Mouse (Mus musculus): Measurements from ENCODE around the gene Elf2. TPM values are rescaled to one million over a fixed set of nuclear protein-coding genes. Genes with fewer than 3 reads are reported as not detected.

The Elf2 gene
- polyA plus RNA-seq, 1 experiment from 2014 or later, result 54.0 TPM

DNA sequence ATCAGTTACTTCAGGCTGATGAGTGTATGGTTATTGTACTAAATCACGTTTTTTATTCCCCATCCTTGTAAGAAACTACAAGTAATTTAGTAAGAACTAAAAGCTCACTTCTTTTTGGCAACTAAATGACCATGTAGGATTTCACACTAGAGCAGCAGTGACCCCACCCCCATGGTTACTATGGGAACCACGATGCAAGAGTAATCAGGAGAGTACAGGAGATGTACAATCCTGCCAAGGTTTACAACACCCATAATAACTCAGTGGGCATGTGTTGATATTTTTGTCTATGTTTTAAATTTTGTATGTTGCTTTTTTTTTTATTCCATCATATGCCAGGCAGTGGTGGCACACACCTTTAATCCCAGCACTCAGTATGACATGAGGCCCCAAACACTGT lies 45.2 kb downstream of the Elf2 start:
- Histone ChIP-seq H3K27ac (replicated peaks; ENCODE audit: low read depth, low read length) (no peak overlapping the region), H3K4me1 (ENCODE audit: control insufficient read depth, insufficient read depth, low read length) (no peaks in the 10 kb centered on the region), H3K4me2 (ENCODE audit: low read depth, severe bottlenecking) (no peak overlapping the region), H3K27me3 (ENCODE audit: control insufficient read depth, insufficient read depth, low read length) (no peaks in the 10 kb centered on the region), H3K36me3 (ENCODE audit: control insufficient read depth, insufficient read depth, low read length) (peaks cover 2% of the 10 kb centered on the region; the same call in 1 of the 2 replicates), H3K9ac (ENCODE audit: low read length) (no peak overlapping the region), H3K4me3 (ENCODE audit: low read depth, low read length) (no peak overlapping the region), H3K9me3 (ENCODE audit: control insufficient read depth, low read length) (no peaks in the 10 kb centered on the region)
- ATAC-seq (ENCODE audit: insufficient number of reproducible peaks, low FRiP score, low TSS enrichment, low read depth) (no peak), DNase-seq (ENCODE audit: low spot score) (no peak)
- 76% methylated on average over 2 of the region's 2 CpGs for WGBS

DNA sequence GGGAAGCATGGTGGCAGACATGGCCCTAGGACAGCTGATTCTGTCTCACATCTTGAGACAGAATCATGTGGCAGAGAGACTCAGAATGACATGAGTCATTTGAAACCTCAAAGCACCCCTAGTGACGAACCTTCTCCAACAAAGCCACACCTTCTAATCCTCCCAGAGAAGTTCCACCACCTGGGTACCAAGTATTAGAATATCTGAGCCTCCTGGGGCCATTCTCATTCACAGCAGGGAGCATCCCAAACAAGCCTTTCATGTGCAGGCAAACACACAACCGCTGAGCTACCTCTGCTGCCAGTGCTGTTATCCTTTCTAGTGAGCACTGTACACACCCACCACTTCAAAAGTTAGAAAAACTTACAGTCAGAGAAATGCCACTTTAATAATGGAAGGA lies 46.2 kb downstream of the Elf2 start:
- Histone ChIP-seq H3K27ac (replicated peaks; ENCODE audit: low read depth, low read length) (no peak overlapping the region), H3K4me2 (ENCODE audit: low read depth, severe bottlenecking) (no peak overlapping the region), H3K9ac (ENCODE audit: low read length) (no peak overlapping the region), H3K4me3 (ENCODE audit: low read depth, low read length) (no peak overlapping the region), H3K4me1 (ENCODE audit: control insufficient read depth, insufficient read depth, low read length) (no peaks in the 10 kb centered on the region), H3K27me3 (ENCODE audit: control insufficient read depth, insufficient read depth, low read length) (no peaks in the 10 kb centered on the region), H3K9me3 (ENCODE audit: control insufficient read depth, low read length) (no peaks in the 10 kb centered on the region), H3K36me3 (ENCODE audit: control insufficient read depth, insufficient read depth, low read length) (peaks cover 2% of the 10 kb centered on the region; the same call in 1 of the 2 replicates)
- no peak for ATAC-seq (ENCODE audit: insufficient number of reproducible peaks, low FRiP score, low TSS enrichment, low read depth)
- WGBS, result 57% methylated on average over 2 of the region's 2 CpGs
- no peak for DNase-seq (ENCODE audit: low spot score)

GRCm38 (mm10) chr3:51288880-51289821 lies 51.3 kb downstream of the Elf2 start:
- Histone ChIP-seq H3K27ac (replicated peaks; ENCODE audit: low read depth, low read length) (no peak overlapping the region), H3K9ac (ENCODE audit: low read length) (no peak overlapping the region), H3K27me3 (ENCODE audit: control insufficient read depth, insufficient read depth, low read length) (no peaks in the 10 kb centered on the region), H3K4me3 (ENCODE audit: low read depth, low read length) (no peak overlapping the region), H3K36me3 (ENCODE audit: control insufficient read depth, insufficient read depth, low read length) (peaks cover 2% of the 10 kb centered on the region; the same call in 1 of the 2 replicates), H3K4me1 (ENCODE audit: control insufficient read depth, insufficient read depth, low read length) (no peaks in the 10 kb centered on the region), H3K9me3 (ENCODE audit: control insufficient read depth, low read length) (no peaks in the 10 kb centered on the region), H3K4me2 (ENCODE audit: low read depth, severe bottlenecking) (no peak overlapping the region)
- WGBS, result 60% methylated on average over 11 of the region's 11 CpGs
- ATAC-seq (ENCODE audit: insufficient number of reproducible peaks, low FRiP score, low TSS enrichment, low read depth) (peak; percentile 65; the same call in 1 of the 2 replicates), DNase-seq (ENCODE audit: low spot score) (peak; percentile 92)

- Histone ChIP-seq H3K4me2 (ENCODE audit: low read depth, severe bottlenecking) (no peak overlapping the region), H3K9ac (ENCODE audit: low read length) (no peak overlapping the region), H3K36me3 (ENCODE audit: control insufficient read depth, insufficient read depth, low read length) (no peaks in the 10 kb centered on the region), H3K9me3 (ENCODE audit: control insufficient read depth, low read length) (no peaks in the 10 kb centered on the region), H3K27ac (replicated peaks; ENCODE audit: low read depth, low read length) (no peak overlapping the region), H3K4me3 (ENCODE audit: low read depth, low read length) (no peak overlapping the region), H3K4me1 (ENCODE audit: control insufficient read depth, insufficient read depth, low read length) (no peaks in the 10 kb centered on the region), H3K27me3 (ENCODE audit: control insufficient read depth, insufficient read depth, low read length) (no peaks in the 10 kb centered on the region)
- DNase-seq (ENCODE audit: low spot score) (no peak), ATAC-seq (ENCODE audit: insufficient number of reproducible peaks, low FRiP score, low TSS enrichment, low read depth) (no peak)
- WGBS, result 85% methylated on average over 1 of the region's 1 CpGs
Measured at GRCm38 (mm10) chr3:51284375-51284774, 56.1 kb downstream of the Elf2 start.

DNA sequence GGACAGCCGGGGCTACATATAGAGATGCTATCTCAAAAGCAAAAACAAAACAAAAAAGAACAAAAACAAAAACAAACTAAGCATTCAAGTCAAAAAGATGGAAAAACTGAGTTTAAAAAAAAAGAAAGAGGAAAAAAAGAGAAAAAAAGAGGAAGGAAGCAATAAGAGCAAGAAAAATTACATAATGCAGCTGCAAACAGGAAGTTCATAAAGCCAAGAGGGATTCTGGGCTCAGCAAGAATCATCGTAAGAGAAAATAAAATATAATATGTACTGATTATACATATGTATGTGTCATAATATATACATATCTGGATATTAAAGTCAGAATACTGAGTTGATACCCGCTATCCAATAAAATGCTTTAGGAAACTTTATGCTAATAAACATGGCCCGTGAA lies 58.7 kb downstream of the Elf2 start:
- H3K27me3 ChIP-seq (ENCODE audit: control insufficient read depth, insufficient read depth, low read length), result no peaks in the 10 kb centered on the region
- no peak overlapping the region for H3K4me2 ChIP-seq (ENCODE audit: low read depth, severe bottlenecking)
- no peak overlapping the region for H3K9ac ChIP-seq (ENCODE audit: low read length)
- ATAC-seq (ENCODE audit: insufficient number of reproducible peaks, low FRiP score, low TSS enrichment, low read depth), result no peak
- H3K27ac ChIP-seq (replicated peaks; ENCODE audit: low read depth, low read length), result no peak overlapping the region
- DNase-seq (ENCODE audit: low spot score), result no peak
- WGBS, result 93% methylated on average over 4 of the region's 4 CpGs
- no peaks in the 10 kb centered on the region for H3K36me3 ChIP-seq (ENCODE audit: control insufficient read depth, insufficient read depth, low read length)
- no peaks in the 10 kb centered on the region for H3K4me1 ChIP-seq (ENCODE audit: control insufficient read depth, insufficient read depth, low read length)
- H3K4me3 ChIP-seq (ENCODE audit: low read depth, low read length), result no peak overlapping the region
- H3K9me3 ChIP-seq (ENCODE audit: control insufficient read depth, low read length), result no peaks in the 10 kb centered on the region

DNA sequence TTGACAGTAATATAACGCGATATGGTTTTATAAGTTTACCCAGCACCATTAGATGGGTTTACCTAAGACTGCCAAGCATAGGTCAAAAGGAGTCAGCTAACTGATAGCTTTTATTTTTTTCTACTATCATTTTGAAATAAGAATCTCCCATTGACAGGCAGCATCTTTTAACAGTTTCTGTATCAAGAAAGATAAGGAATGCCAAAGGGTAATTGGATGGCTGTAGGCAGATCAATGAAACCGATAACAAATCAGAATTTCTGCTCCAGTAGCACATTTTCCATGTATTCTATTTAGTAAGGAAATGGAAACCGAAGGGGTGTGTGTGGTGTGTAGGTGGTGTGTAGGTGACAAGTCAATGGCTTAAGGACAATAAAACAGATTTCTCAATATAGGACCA lies 62.0 kb downstream of the Elf2 start:
- H3K9me3 ChIP-seq (ENCODE audit: control insufficient read depth, low read length), result no peaks in the 10 kb centered on the region
- no peaks in the 10 kb centered on the region for H3K27me3 ChIP-seq (ENCODE audit: control insufficient read depth, insufficient read depth, low read length)
- H3K4me1 ChIP-seq (ENCODE audit: control insufficient read depth, insufficient read depth, low read length), result peaks cover 6% of the 10 kb centered on the region; the same call in 1 of the 2 replicates
- WGBS, result 70% methylated on average over 4 of the region's 4 CpGs
- ATAC-seq (ENCODE audit: insufficient number of reproducible peaks, low FRiP score, low TSS enrichment, low read depth) (no peak), DNase-seq (ENCODE audit: low spot score) (no peak)
- H3K27ac ChIP-seq (replicated peaks; ENCODE audit: low read depth, low read length), result no peak overlapping the region
- no peak overlapping the region for H3K4me3 ChIP-seq (ENCODE audit: low read depth, low read length)
- no peaks in the 10 kb centered on the region for H3K36me3 ChIP-seq (ENCODE audit: control insufficient read depth, insufficient read depth, low read length)
- no peak overlapping the region for H3K4me2 ChIP-seq (ENCODE audit: low read depth, severe bottlenecking)
- no peak overlapping the region for H3K9ac ChIP-seq (ENCODE audit: low read length)

- H3K4me1 ChIP-seq (ENCODE audit: control insufficient read depth, insufficient read depth, low read length), result peaks cover 6% of the 10 kb centered on the region; the same call in 1 of the 2 replicates
- H3K36me3 ChIP-seq (ENCODE audit: control insufficient read depth, insufficient read depth, low read length), result no peaks in the 10 kb centered on the region
- H3K27ac ChIP-seq (replicated peaks; ENCODE audit: low read depth, low read length), result peak overlapping the region; percentile 96
- peak overlapping the region; percentile 69 for H3K4me2 ChIP-seq (ENCODE audit: low read depth, severe bottlenecking)
- H3K9me3 ChIP-seq (ENCODE audit: control insufficient read depth, low read length), result no peaks in the 10 kb centered on the region
- DNase-seq (ENCODE audit: low spot score) (peak; percentile 86), ATAC-seq (ENCODE audit: insufficient number of reproducible peaks, low FRiP score, low TSS enrichment, low read depth) (peak; percentile 68)
- peak overlapping the region; percentile 68 for H3K4me3 ChIP-seq (ENCODE audit: low read depth, low read length)
- WGBS, result under 1% methylated on average over 75 of the region's 75 CpGs
- no peaks in the 10 kb centered on the region for H3K27me3 ChIP-seq (ENCODE audit: control insufficient read depth, insufficient read depth, low read length)
- H3K9ac ChIP-seq (ENCODE audit: low read length), result peak overlapping the region; percentile 94
Measured at GRCm38 (mm10) chr3:51277201-51278150, 63.0 kb downstream of the Elf2 start.

Data from limb, embryonic 11.5 days (tissue).